Mouse (Mus musculus) kidney, embryonic 14.5 days (tissue): ENCODE results near the gene Bcdin3d. TPM values are rescaled to one million over a fixed set of nuclear protein-coding genes. Genes with fewer than 3 reads are reported as not detected.
"Not testable (repeated sequence)": the region's sequence is repeated elsewhere in the genome, so short reads cannot be mapped to it uniquely, and the experiment has no call there.

Source experiments
- ATAC-seq: fragments of 200-750 bp; cut with Nextera tagmentation; 2 replicates; pipeline ENCODE4 v1.8.0; 2017; ENCODE audit warnings: moderate number of reproducible peaks, mild to moderate bottlenecking, moderate TSS enrichment, moderate library complexity; ENCODE audit not compliant: low FRiP score, low TSS enrichment
- H3K27ac ChIP-seq: fragments of 300-500 bp; sonication (generic); 2 replicates; pipeline ENCODE4 v1.5.1; 2014; ENCODE audit warnings: low read depth, mild to moderate bottlenecking, low read length, moderate library complexity, mixed read lengths
- H3K27me3 ChIP-seq: fragments of 300-500 bp; sonication (generic); 2 replicates; pipeline ENCODE4 v1.6.1; 2014; ENCODE audit warnings: mild to moderate bottlenecking, low read length; ENCODE audit not compliant: control insufficient read depth, insufficient read depth
- H3K36me3 ChIP-seq: fragments of 300-500 bp; sonication (generic); 2 replicates; pipeline ENCODE4 v1.6.1; 2014; ENCODE audit warnings: low read length, mixed read lengths; ENCODE audit not compliant: control insufficient read depth, insufficient read depth
- H3K4me1 ChIP-seq: fragments of 300-500 bp; sonication (generic); 2 replicates; pipeline ENCODE4 v1.6.1; 2014; ENCODE audit warnings: low read length, mixed read lengths; ENCODE audit not compliant: control insufficient read depth, insufficient read depth
- H3K4me2 ChIP-seq: fragments of 300-500 bp; sonication (generic); replicated peaks from 2 replicates; pipeline ENCODE4 v1.6.1; 2014; ENCODE audit warnings: low read depth, mild to moderate bottlenecking, low read length
- H3K4me3 ChIP-seq: fragments of 300-500 bp; sonication (generic); 2 replicates; pipeline ENCODE4 v1.5.1; 2014; ENCODE audit warnings: mild to moderate bottlenecking, low read length
- H3K9ac ChIP-seq: fragments of 300-500 bp; sonication (generic); 2 replicates; pipeline ENCODE4 v1.6.1; 2014; ENCODE audit warnings: low read depth, mild to moderate bottlenecking, low read length, moderate library complexity
- H3K9me3 ChIP-seq: fragments of 300-500 bp; sonication (generic); 2 replicates; pipeline ENCODE4 v1.6.1; 2016; ENCODE audit warnings: low read length; ENCODE audit not compliant: control insufficient read depth
- WGBS: fragments of 180-500 bp; shearing (Covaris S2); extraction: QIAGEN DNeasy Blood & Tissue Kit; methylation state at CpG from one replicate; pipeline ENCODE4 v1.1.7; 2014; 5-methylcytosine and 5-hydroxymethylcytosine counted together
- polyA plus RNA-seq: library from polyadenylated mRNA; unstranded; fragments of >200 nt; fragmentation: Nextera tagmentation; extraction: Ambion mirVana; gene quantifications from 2 replicates; pipeline ENCODE4 v1.2.1, GENCODE M21; 2014

Gene Bcdin3d
- polyA plus RNA-seq, 1 experiment from 2014 or later: 16.9 TPM

GRCm38 (mm10) chr15:99454585-99455279 is 19.8 kb downstream of the Bcdin3d start:
- Histone ChIP-seq H3K36me3 (peaks cover 6% of the 10 kb centered on the region; the same call in 1 of the 2 replicates), H3K9ac (no peak overlapping the region), H3K9me3 (no peaks in the 10 kb centered on the region), H3K4me1 (peaks cover 20% of the 10 kb centered on the region), H3K27ac (no peak overlapping the region), H3K27me3 (no peaks in the 10 kb centered on the region), H3K4me3 (no peak overlapping the region), H3K4me2 (no peak overlapping the region)
- ATAC-seq: no peak
- 80% methylated on average over 7 of the region's 7 CpGs for WGBS

GRCm38 (mm10) chr15:99453153-99453900 is 21.2 kb downstream of the Bcdin3d start:
- Histone ChIP-seq H3K4me2 (no peak overlapping the region), H3K4me1 (peaks cover 23% of the 10 kb centered on the region), H3K27ac (no peak overlapping the region), H3K9ac (no peak overlapping the region), H3K27me3 (no peaks in the 10 kb centered on the region), H3K9me3 (no peaks in the 10 kb centered on the region), H3K4me3 (no peak overlapping the region), H3K36me3 (peaks cover 6% of the 10 kb centered on the region; the same call in 1 of the 2 replicates)
- 77% methylated on average over 11 of the region's 11 CpGs for WGBS
- ATAC-seq: no peak

GRCm38 (mm10) chr15:99449751-99450280 is 24.7 kb downstream of the Bcdin3d start:
- Histone ChIP-seq H3K27me3 (no peaks in the 10 kb centered on the region), H3K9ac (0 out of 2 replicates have a peak overlapping the region, but pooled peaks have one; percentile 0), H3K4me2 (no peak overlapping the region), H3K9me3 (no peaks in the 10 kb centered on the region), H3K4me1 (peaks cover 6% of the 10 kb centered on the region; the same call in 1 of the 2 replicates), H3K36me3 (peaks cover 4% of the 10 kb centered on the region; the same call in 1 of the 2 replicates), H3K4me3 (no peak overlapping the region), H3K27ac (peak overlapping the region; percentile 18; the same call in 1 of the 2 replicates)
- ATAC-seq: no peak
- WGBS: 66% methylated on average over 8 of the region's 8 CpGs

- H3K4me3 ChIP-seq: no peak overlapping the region
- peaks cover 4% of the 10 kb centered on the region; the same call in 1 of the 2 replicates for H3K36me3 ChIP-seq
- H3K4me2 ChIP-seq: no peak overlapping the region
- WGBS: 50% methylated on average over 9 of the region's 9 CpGs
- H3K9me3 ChIP-seq: no peaks in the 10 kb centered on the region
- peak overlapping the region; percentile 18; the same call in 1 of the 2 replicates for H3K27ac ChIP-seq
- 0 out of 2 replicates have a peak overlapping the region, but pooled peaks have one; percentile 0 for H3K9ac ChIP-seq
- H3K27me3 ChIP-seq: no peaks in the 10 kb centered on the region
- peaks cover 6% of the 10 kb centered on the region; the same call in 1 of the 2 replicates for H3K4me1 ChIP-seq
- no peak for ATAC-seq
These were observed 25.3 kb downstream of the Bcdin3d start for GRCm38 (mm10) chr15:99449131-99449750.

GRCm38 (mm10) chr15:99446136-99446535 is 28.4 kb downstream of the Bcdin3d start:
- H3K27ac ChIP-seq, H3K27me3 ChIP-seq, H3K4me2 ChIP-seq, H3K9ac ChIP-seq, H3K9me3 ChIP-seq, H3K36me3 ChIP-seq, ATAC-seq, H3K4me3 ChIP-seq: not testable (repeated sequence)
- WGBS: 90% methylated on average over 10 of the region's 10 CpGs
- peaks cover 17% of the 10 kb centered on the region for H3K4me1 ChIP-seq

GRCm38 (mm10) chr15:99445567-99445966 is 29.0 kb downstream of the Bcdin3d start:
- 63% methylated on average over 6 of the region's 6 CpGs for WGBS
- H3K27me3 ChIP-seq: no peaks in the 10 kb centered on the region

DNA sequence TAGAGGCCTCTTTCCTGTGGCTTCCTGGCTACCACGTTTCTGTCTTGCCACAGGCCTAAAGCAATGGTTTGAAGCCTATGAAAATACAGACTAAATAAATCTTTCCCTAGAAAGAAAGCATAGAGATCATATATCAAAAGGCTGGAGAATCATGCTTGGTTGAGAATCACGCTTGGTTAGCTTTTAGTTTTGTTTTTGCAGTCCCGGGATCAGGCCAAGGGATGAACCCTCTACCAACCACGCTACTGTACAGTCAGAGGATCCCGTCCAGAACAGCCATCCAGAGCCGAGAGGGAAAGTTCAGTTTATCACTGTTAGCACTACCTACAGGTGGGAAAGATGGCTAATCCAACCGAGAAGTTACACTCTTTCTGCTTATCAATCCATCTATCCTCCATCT is 32.2 kb downstream of the Bcdin3d start:
- Histone ChIP-seq H3K36me3 (peaks cover 9% of the 10 kb centered on the region; the same call in 1 of the 2 replicates), H3K9me3 (no peaks in the 10 kb centered on the region), H3K27me3 (no peaks in the 10 kb centered on the region), H3K4me2 (no peak overlapping the region), H3K27ac (peak overlapping the region; percentile 42; the same call in 1 of the 2 replicates), H3K9ac (no peak overlapping the region), H3K4me3 (no peak overlapping the region), H3K4me1 (peaks cover 38% of the 10 kb centered on the region)
- WGBS: 18% methylated on average over 7 of the region's 7 CpGs
- ATAC-seq: no peak

More at GRCm38 (mm10) chr15:99445567-99445966, 29.0 kb downstream of the Bcdin3d start:
- H3K4me2 ChIP-seq: no peak overlapping the region
- no peak for ATAC-seq
- no peak overlapping the region for H3K27ac ChIP-seq
- H3K4me1 ChIP-seq: peaks cover 23% of the 10 kb centered on the region
- no peaks in the 10 kb centered on the region for H3K9me3 ChIP-seq
- no peak overlapping the region for H3K9ac ChIP-seq
- no peak overlapping the region for H3K4me3 ChIP-seq
- peaks cover 2% of the 10 kb centered on the region; the same call in 1 of the 2 replicates for H3K36me3 ChIP-seq

DNA sequence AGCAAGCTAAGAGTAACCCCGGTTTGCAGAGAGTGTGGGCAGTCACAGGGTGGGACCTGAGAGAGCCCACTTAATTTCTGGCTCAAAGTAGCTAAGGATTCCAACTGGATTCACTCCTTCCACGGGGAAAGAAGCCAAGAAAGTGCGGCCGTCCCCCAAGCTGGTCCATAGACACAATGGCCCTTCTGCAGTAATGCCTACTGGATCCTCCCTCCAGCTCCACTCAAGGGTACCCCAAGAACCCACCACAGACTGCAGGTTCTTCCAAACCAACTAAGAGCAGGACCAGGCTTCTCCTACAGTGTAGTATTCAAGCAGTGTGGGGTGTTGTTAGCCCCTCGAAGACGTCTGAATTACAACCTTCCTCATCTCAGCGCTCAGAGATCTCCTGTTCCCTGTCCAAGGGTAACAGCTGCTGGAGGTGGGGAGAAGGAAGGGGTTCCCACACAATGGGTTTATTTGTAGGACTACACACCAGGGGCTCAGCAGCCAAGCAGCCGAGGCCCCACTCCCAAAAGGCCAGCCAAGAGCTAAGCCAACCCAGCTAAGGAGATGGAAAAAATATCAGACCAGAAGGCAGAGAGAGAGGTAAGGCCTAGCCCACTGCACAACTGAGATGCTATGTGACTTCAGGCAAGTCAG is 33.6 kb downstream of the Bcdin3d start:
- H3K9ac ChIP-seq: no peak overlapping the region
- WGBS: 49% methylated on average over 8 of the region's 8 CpGs
- peaks cover 51% of the 10 kb centered on the region for H3K4me1 ChIP-seq

More for the DNA sequence above, 33.6 kb downstream of the Bcdin3d start:
- peak overlapping the region; percentile 67; the same call in 1 of the 2 replicates for H3K27ac ChIP-seq
- H3K27me3 ChIP-seq: no peaks in the 10 kb centered on the region
- no peak overlapping the region; the same call in 1 of the 2 replicates for H3K4me2 ChIP-seq
- no peak overlapping the region for H3K4me3 ChIP-seq
- no peaks in the 10 kb centered on the region for H3K9me3 ChIP-seq
- H3K36me3 ChIP-seq: peaks cover 9% of the 10 kb centered on the region; the same call in 1 of the 2 replicates
- ATAC-seq: 0 out of 2 replicates have a peak, but pooled peaks have one; percentile 5
